Mouse (Mus musculus): ENCODE data around the gene Trim71.
A peak's percentile ranks its signal among the peaks of the same experiment; 100 is the strongest.
"Not testable (repeated sequence)": the region's sequence is repeated elsewhere in the genome, so short reads cannot be mapped to it uniquely, and the experiment has no call there.

The Trim71 gene

GRCm38 (mm10) chr9:114525891-114526290 lies 38.3 kb downstream of the Trim71 start:
- DNase-seq (ENCODE audit: low spot score in 2 of 2), result no peak

GRCm38 (mm10) chr9:114525073-114525633 lies 39.0 kb downstream of the Trim71 start:
- DNase-seq (ENCODE audit: low spot score in 2 of 2), result no peak

- DNase-seq (ENCODE audit: low spot score in 2 of 2), result no peak
Measured at GRCm38 (mm10) chr9:114522501-114522900, 41.7 kb downstream of the Trim71 start.

- no peak for DNase-seq (ENCODE audit: low spot score in 2 of 2)
Measured at GRCm38 (mm10) chr9:114522041-114522440, 42.1 kb downstream of the Trim71 start.

GRCm38 (mm10) chr9:114520529-114520928 lies 43.6 kb downstream of the Trim71 start:
- DNase-seq (ENCODE audit: low spot score in 2 of 2), result not testable (repeated sequence)

GRCm38 (mm10) chr9:114518812-114519477 lies 45.2 kb downstream of the Trim71 start:
- no peak for DNase-seq (ENCODE audit: low spot score in 2 of 2)

- no peak for DNase-seq (ENCODE audit: low spot score in 2 of 2)
Measured at GRCm38 (mm10) chr9:114517924-114518497, 46.2 kb downstream of the Trim71 start.

GRCm38 (mm10) chr9:114515364-114515763 lies 48.8 kb downstream of the Trim71 start, which contains the start of gene C130032M10Rik:
TSS of gene C130032M10Rik (plus strand) at chr9:114515697.
- no peak for DNase-seq (ENCODE audit: low spot score in 2 of 2)

DNA sequence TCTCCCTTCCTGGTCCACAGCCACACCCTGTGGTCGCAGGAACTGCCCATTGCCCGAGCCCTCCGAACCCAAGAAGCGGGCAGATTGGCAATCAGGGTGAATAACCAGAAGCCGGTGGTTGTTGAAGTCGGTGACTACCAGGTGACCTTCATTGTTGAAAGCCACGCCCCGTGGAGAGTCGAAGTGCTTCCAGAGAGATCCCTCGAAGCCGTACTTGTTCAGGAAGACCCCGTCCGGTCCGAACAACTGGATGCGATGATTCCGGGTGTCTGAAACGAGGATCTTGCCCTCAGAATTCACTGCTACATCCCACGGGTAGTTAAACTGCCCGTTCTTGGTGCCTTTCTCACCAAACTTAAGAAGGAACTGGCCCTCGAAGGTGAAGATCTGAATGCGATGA lies 51.3 kb downstream of the Trim71 start:
- no peak for DNase-seq (ENCODE audit: low spot score in 2 of 2)

- DNase-seq (ENCODE audit: low spot score in 2 of 2), result no peak
Measured at GRCm38 (mm10) chr9:114509785-114510184, 54.4 kb downstream of the Trim71 start.

GRCm38 (mm10) chr9:114507421-114507820 lies 56.7 kb downstream of the Trim71 start:
- DNase-seq (ENCODE audit: low spot score in 2 of 2), result no peak

GRCm38 (mm10) chr9:114506564-114506963 lies 57.6 kb downstream of the Trim71 start:
- DNase-seq (ENCODE audit: low spot score in 2 of 2), result no peak

- DNase-seq (ENCODE audit: low spot score in 2 of 2), result no peak
Measured at GRCm38 (mm10) chr9:114504816-114505215, 59.4 kb downstream of the Trim71 start, which contains the start of gene Ccr4. TSS of gene Ccr4 (minus strand) at chr9:114504916.

DNA sequence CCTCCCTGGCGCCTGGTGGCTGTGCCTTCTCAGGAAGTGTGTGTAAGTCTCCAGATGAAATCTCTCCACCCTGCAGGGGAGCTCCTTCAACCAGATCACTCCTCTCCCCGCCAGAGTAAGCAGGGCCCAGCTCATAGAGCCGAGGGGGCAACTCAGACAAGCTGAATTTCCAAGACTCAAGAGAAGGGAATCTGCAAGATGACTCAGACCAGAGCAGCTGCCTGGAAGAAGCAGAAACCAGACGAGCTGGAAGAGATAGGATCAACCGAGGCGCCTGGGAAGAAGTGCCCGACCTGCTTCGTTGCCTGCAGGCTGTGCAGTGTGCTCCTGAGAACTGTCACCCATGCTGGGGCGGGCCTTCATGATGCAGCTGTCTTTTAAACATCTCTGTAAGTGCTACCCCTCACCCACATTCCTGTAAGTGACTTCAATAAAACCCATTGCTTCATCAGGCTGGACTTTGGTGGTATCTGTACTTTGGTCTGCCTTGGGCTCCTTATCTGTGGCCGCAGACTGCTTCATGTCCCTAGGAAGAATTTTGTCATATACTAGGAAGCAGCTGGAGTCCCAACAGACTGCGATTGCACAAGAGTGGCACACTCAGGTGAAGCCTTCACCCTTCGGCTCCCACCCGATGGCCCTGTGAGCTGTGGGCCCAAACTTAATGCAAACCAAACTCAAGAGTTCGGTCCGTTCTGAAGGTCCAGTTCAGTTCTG lies 61.3 kb downstream of the Trim71 start:
- DNase-seq (ENCODE audit: low spot score in 2 of 2), result no peak

DNA sequence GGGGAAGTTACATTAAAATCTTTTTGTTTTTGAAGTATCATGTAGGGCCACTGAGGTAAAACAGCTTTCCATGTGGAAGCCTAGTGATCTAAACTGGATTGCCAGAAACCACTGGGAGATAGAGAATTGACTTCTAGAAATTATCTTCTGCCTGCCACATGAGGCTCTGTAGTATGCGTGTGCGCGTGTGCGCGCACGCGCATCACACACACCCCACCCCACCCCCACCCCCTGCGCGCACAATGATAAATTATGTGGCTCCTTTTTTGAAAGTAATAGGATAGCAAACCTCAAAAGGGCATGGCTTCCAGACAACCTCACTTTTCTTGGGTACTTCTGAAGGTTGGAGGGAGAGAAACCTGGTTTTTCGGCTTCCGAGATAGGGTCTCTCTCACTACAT lies 62.3 kb downstream of the Trim71 start:
- DNase-seq (ENCODE audit: low spot score in 2 of 2), result no peak

GRCm38 (mm10) chr9:114501111-114501510 lies 63.1 kb downstream of the Trim71 start:
- no peak for DNase-seq (ENCODE audit: low spot score in 2 of 2)

DNA sequence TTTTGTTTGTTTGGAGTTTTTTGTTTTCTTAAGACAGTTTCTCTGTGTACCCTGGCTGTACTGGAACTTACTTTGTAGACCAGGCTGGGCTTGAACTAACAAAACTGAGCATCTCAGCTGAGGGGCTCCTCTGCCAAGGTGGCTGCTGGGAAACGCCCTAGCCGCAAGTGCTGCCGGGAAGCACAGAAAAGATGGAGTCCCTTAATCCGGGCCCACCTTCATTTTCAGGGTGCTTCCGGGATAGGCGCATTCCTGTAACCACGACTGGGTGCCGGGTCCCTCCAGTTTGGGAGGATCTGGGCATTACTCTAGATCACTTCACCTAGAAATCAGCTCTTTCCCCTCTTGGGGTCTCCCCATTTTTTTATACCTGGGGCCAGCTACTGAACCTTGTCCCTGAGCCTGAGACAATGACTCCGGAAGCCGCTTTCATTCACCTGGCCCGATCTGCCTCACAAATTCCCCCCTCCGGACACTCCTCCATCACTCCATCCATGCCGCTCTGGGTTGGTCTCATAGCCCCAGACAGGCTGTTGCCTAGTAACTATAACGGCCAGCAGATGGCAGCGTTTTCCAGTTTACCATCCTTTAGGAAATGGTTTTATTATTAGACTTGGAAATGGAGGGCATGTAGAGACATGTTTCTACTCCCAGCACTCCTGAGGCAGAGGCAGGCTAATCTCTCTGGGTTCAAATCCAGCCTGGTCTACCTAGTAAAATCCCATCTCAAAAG lies 64.2 kb downstream of the Trim71 start:
- DNase-seq (ENCODE audit: low spot score in 2 of 2), result peak; percentile 32 to 38

GRCm38 (mm10) chr9:114498218-114498617 lies 66.0 kb downstream of the Trim71 start:
- peak; percentile 74 to 77 for DNase-seq (ENCODE audit: low spot score in 2 of 2)

DNA sequence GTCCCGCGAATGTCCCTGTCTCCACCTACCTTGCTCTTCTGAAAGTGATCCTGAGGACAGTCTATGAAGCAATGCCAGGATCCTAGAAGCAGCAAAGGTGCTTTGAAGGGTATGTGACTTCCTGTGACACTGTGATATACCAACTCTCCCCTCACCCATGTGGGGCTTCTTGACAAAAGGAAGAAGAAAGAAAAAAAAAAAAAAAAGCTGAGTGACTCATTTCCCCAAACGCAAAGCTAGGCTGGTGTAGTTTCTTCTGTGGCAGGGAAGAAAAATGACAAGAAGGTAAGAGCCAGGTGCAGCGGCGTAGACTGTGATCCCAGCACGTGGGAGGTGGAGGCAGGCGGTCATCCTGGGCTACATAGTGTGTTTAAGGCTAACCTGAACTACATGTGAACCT lies 67.7 kb downstream of the Trim71 start:
- no peak for DNase-seq (ENCODE audit: low spot score in 2 of 2)

DNA sequence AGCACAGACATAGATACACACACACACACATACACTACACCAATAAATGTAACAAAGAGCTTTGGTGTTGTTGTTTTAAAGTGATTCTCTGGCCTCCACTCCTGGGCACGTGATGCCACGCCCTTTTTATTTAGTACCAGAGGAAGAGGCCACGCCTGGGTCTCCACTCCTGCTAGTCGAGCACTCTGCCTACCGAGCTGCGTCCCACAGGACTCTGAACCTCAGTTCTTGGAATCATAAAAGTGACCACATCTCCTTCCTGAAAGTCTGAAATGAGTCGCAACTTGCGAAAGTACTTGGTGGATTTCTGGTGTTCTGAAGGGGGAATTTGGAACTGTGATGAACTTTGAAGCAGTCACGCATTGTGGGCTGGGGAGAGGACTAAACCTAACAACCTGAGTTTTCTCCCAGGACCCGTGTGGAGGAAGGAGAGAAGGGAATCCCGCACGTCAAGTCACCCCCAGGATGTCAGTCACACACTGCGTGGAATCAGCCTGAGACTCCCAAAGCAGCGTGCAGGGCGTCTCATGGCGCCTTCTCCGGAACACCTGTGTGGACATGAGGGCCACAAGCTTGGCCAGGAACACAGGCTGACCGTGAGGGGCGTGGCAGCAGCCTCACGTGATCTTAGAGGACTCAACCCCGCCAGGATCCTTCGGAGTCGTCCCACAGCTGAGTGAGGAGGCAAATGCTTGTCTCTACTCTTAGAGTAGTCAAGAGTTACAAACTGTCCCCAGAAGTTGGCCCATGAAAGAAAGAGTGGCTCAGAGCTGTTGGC lies 76.5 kb downstream of the Trim71 start:
- no peak for DNase-seq (ENCODE audit: low spot score in 2 of 2)

- no peak for DNase-seq (ENCODE audit: low spot score in 2 of 2)
Measured at GRCm38 (mm10) chr9:114486808-114487207, 77.4 kb downstream of the Trim71 start.

Data from frontal cortex, postnatal 25 days (tissue).